Mouse (Mus musculus): ENCODE data around the gene Ppp1r37.
A peak's percentile ranks its signal among the peaks of the same experiment; 100 is the strongest.
"Not testable (repeated sequence)": the region's sequence is repeated elsewhere in the genome, so short reads cannot be mapped to it uniquely, and the experiment has no call there.

Gene Ppp1r37

GRCm38 (mm10) chr7:19532240-19532639, 30.6 kb downstream of the Ppp1r37 start:
- DNase-seq (ENCODE audit: low read depth, low spot score): no peak
- no peaks in the 10 kb centered on the region for H3K27me3 ChIP-seq (ENCODE audit: control insufficient read depth, insufficient read depth, low read length, poor library complexity, severe bottlenecking)
- peaks cover 4% of the 10 kb centered on the region for H3K36me3 ChIP-seq (ENCODE audit: control insufficient read depth, insufficient read depth, low read length, poor library complexity, severe bottlenecking)

DNA sequence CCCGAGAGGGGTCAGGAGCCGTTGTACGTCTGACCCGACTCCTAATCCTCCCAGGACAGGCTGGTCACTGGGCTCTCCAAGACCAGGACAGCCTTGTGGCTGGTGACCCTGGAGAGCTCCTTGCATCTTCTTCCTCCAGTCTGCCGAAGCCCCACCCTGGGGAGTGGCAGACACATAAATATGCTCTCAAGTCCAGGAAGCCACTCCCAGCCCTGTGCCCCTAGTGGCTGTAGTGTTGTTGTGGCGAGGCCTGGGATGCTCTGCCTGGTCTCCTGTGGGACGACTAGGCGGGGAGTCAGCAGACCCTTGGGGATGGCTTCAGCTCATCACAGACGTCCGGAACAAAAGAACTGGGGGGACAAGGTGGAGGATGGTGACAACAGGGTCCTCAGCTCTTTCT, 31.8 kb downstream of the Ppp1r37 start:
- DNase-seq (ENCODE audit: low read depth, low spot score): no peak
- Histone ChIP-seq H3K36me3 (ENCODE audit: control insufficient read depth, insufficient read depth, low read length, poor library complexity, severe bottlenecking) (peaks cover 4% of the 10 kb centered on the region), H3K27me3 (ENCODE audit: control insufficient read depth, insufficient read depth, low read length, poor library complexity, severe bottlenecking) (no peaks in the 10 kb centered on the region)

DNA sequence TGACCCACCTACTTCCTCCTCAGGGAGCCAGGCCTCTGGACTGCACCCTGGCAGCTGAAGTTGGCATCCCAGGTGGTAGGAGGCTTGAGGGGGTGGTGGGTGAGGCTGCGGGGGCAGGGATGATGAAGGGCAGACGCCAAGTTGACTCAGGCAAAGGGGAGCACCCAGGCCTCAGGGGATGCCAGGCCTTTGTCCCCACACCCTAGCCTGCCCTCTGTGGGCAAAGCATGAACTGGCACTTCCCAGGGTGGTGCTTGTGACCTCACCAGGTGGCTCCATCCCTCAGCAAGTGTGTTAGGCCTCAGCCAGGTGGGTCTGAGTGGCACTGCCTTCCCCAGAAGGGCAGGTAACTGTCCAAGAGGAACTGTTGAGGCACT, 37.8 kb downstream of the Ppp1r37 start:
- Histone ChIP-seq H3K27me3 (ENCODE audit: control insufficient read depth, insufficient read depth, low read length, poor library complexity, severe bottlenecking) (no peaks in the 10 kb centered on the region), H3K36me3 (ENCODE audit: control insufficient read depth, insufficient read depth, low read length, poor library complexity, severe bottlenecking) (no peaks in the 10 kb centered on the region)
- no peak for DNase-seq (ENCODE audit: low read depth, low spot score)

DNA sequence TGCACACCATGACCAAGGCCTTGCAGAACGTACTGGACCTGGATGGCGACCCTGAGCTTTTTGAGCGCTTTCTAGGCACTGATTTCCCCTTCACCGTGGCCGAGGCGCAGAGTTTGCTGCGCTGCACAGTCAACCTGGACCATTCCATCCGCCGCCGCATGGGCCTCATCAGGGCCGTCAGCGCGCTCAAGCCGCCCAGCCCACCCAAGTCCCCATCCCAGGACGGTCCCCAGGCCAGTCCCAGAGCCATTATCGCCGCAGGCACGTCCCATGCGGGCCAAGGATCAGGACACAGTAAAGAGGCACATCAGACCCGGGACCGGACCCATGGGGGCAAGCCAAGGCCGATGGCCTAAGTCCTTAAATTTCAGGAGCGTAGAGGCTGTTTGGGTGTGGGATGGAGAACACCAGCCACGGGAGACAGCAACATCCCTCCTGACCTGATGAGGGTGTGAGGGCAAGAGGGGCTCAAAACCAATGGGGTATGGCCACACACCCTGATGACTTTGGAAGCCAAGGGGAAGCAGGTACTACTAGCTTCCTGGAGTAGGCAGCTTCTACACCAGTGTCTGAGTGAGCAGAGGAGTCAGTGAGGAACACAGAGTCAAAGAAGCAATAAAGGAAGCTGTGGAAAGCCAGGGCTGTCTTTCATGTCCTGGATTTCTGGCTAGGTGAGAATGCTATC, 38.3 kb downstream of the Ppp1r37 start:
- Histone ChIP-seq H3K27me3 (ENCODE audit: control insufficient read depth, insufficient read depth, low read length, poor library complexity, severe bottlenecking) (no peaks in the 10 kb centered on the region), H3K36me3 (ENCODE audit: control insufficient read depth, insufficient read depth, low read length, poor library complexity, severe bottlenecking) (no peaks in the 10 kb centered on the region)
- DNase-seq (ENCODE audit: low read depth, low spot score): no peak

DNA sequence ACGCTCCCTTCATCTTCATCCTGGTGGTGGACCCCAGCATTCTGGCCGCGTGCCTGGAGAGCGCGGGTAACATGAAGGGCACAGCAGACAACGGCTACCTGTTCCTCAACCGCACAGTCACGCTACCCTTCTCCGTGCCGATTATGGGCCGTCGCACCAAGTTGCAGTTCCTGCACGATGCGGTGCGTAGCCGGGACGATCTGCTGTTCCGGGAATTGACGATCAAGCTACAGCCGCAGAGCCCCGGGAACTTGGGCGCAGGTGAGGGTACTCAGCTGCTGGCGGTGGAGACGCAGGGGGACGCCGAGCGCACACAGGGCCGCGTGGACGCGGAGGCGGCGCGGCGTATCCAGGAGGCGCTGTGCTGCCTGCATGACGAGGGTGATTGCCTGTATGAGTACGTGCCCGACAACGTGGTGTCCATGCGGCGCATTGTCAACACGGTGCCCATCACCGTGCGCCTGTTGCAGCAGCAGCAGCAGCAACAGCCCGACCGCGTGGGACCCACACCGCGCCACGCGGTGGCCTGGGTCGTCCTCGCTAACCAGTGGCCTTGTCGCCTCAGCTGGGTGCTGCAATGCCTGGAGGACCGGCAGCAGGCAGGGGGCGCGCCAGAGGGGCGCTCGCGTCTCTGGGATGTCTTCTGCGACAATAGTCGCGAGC, 39.0 kb downstream of the Ppp1r37 start:
- H3K36me3 ChIP-seq (ENCODE audit: control insufficient read depth, insufficient read depth, low read length, poor library complexity, severe bottlenecking): no peaks in the 10 kb centered on the region
- DNase-seq (ENCODE audit: low read depth, low spot score): peak; percentile 56
- no peaks in the 10 kb centered on the region for H3K27me3 ChIP-seq (ENCODE audit: control insufficient read depth, insufficient read depth, low read length, poor library complexity, severe bottlenecking)

DNA sequence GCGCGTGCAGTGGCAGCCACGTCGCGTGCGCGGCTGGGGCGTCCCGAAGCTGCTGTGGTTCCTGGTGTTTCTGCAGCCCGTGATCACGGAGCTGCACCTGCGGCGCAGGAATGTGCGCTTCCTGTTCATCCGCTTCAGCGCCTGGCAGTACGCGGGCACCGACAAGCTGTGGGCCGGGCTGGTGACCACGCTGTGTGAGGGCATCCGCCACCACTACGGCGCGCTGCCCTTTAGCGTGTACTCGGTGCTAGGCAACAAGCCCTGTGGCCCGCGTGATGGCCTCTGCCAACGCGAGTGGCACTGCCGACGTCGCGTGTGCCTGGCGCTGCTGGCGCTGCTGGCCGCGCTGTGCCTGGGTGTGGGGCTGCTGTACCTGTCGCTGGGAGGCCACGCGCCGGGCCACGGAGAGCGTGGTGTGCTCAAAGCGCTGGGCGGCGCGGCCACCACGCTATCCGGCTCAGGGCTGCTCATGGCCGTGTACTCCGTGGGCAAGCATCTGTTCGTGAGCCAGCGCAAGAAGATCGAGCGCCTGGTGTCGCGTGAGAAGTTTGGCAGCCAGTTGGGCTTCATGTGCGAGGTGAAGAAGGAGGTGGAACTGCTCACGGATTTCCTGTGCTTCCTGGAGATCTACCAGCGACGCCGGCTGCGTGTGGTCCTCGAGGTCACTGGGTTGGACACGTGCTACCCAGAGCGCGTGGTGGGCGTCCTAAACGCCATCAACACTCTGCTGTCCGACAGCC, 39.7 kb downstream of the Ppp1r37 start:
- H3K27me3 ChIP-seq (ENCODE audit: control insufficient read depth, insufficient read depth, low read length, poor library complexity, severe bottlenecking): no peaks in the 10 kb centered on the region
- H3K36me3 ChIP-seq (ENCODE audit: control insufficient read depth, insufficient read depth, low read length, poor library complexity, severe bottlenecking): no peaks in the 10 kb centered on the region
- DNase-seq (ENCODE audit: low read depth, low spot score): peak; percentile 40

DNA sequence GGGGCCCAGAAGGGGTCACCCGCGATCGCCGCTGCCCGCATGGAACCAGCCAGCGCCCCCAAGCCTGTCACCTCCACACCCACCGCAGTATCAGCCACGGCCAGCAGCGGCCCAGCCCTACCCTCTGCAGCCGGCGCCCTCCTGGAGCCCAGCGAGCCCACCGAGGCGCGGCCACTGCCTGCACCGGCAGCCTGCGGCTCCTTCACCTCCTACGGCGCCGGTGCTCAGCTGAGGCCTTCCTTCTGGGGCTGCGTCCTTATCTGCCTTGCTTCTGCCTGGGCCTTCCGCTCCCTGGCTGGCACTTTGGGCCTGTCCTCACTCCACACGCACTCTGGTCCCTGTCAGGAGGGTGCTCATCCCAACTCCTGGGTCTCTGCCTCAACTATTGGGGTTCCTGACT, 42.8 kb downstream of the Ppp1r37 start:
- DNase-seq (ENCODE audit: low read depth, low spot score): no peak
- H3K27me3 ChIP-seq (ENCODE audit: control insufficient read depth, insufficient read depth, low read length, poor library complexity, severe bottlenecking): no peaks in the 10 kb centered on the region; the same call in 1 of the 2 replicates
- H3K36me3 ChIP-seq (ENCODE audit: control insufficient read depth, insufficient read depth, low read length, poor library complexity, severe bottlenecking): no peaks in the 10 kb centered on the region

GRCm38 (mm10) chr7:19517652-19518365, 45.1 kb downstream of the Ppp1r37 start, which contains the start of gene Nkpd1:
Gene Nkpd1, plus strand, starts transcription at chr7:19517838.
- Histone ChIP-seq H3K27me3 (ENCODE audit: control insufficient read depth, insufficient read depth, low read length, poor library complexity, severe bottlenecking) (no peaks in the 10 kb centered on the region; the same call in 1 of the 2 replicates), H3K36me3 (ENCODE audit: control insufficient read depth, insufficient read depth, low read length, poor library complexity, severe bottlenecking) (no peaks in the 10 kb centered on the region)
- peak; percentile 39 for DNase-seq (ENCODE audit: low read depth, low spot score)

DNA sequence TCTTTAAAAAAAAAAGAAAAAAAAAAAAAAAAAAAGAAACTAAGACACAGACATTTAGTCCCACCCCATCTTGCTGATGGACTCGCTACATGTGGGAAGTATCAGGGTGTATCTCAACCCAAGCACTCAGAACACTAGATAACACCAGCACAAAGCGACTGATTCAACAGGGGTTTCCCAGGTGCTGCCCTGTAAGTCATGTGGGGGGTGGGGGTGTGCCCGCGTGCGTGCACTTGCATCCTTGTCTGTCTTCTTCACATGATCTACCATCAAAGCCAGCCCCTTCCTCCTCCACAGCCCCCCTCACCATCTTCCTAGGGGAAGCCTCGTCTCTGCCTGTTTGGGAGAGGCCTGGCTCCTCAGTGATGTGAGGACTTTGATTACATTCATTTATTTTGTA, 50.5 kb downstream of the Ppp1r37 start:
- no peaks in the 10 kb centered on the region for H3K36me3 ChIP-seq (ENCODE audit: control insufficient read depth, insufficient read depth, low read length, poor library complexity, severe bottlenecking)
- DNase-seq (ENCODE audit: low read depth, low spot score): peak; percentile 24
- H3K27me3 ChIP-seq (ENCODE audit: control insufficient read depth, insufficient read depth, low read length, poor library complexity, severe bottlenecking): no peaks in the 10 kb centered on the region

DNA sequence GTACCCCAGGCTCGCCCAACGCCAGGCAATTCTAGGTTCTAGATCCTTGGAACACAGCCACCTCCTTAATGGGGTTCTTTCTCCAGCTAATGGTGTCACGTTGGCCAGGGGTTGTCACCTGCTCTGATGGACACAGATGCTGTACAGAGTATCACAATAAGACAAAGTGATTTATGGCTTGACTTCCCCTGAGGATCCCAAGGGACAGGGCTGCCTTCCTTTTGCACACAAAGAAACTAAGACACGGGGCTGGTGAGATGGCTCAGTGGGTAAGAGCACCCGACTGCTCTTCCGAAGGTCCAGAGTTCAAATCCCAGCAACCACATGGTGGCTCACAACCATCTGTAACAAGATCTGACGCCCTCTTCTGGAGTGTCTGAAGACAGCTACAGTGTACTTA, 50.9 kb downstream of the Ppp1r37 start:
- not testable (repeated sequence) for DNase-seq (ENCODE audit: low read depth, low spot score); H3K27me3 ChIP-seq (ENCODE audit: control insufficient read depth, insufficient read depth, low read length, poor library complexity, severe bottlenecking); H3K36me3 ChIP-seq (ENCODE audit: control insufficient read depth, insufficient read depth, low read length, poor library complexity, severe bottlenecking)

- Histone ChIP-seq H3K36me3 (ENCODE audit: control insufficient read depth, insufficient read depth, low read length, poor library complexity, severe bottlenecking) (no peaks in the 10 kb centered on the region), H3K27me3 (ENCODE audit: control insufficient read depth, insufficient read depth, low read length, poor library complexity, severe bottlenecking) (no peaks in the 10 kb centered on the region)
- DNase-seq (ENCODE audit: low read depth, low spot score): no peak
These were observed 53.1 kb downstream of the Ppp1r37 start for GRCm38 (mm10) chr7:19509786-19510185.

DNA sequence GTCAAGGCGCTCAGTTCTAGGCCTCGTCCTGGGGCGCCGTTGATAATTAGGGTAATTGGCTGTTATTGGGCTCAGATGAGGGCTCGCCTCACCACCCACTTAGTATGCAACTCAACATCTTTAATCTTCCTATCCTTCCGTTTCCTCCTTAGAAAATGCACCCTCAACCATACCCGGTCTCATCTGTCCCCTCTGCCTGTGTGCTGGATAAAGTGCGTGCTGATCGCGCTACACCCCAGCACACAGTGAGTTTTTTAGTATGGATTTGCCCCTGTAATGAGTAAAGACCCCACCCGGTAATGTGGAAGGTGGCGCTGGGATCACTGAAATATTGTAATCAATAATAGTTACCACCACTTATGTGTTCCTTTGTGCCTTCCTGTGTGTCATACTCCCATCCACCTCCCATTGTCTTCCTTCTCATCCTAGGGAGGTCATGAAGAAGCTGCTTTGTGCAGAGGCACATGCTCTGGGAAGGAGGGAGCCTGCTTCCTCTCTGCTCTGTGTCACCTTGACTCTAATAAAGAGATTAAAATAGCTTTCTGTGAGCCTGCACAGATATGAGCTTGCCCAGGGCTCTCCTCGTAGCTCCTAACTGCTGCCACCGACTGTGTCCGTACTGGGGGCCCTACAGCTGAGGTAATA, 53.8 kb downstream of the Ppp1r37 start:
- Histone ChIP-seq H3K36me3 (ENCODE audit: control insufficient read depth, insufficient read depth, low read length, poor library complexity, severe bottlenecking) (no peaks in the 10 kb centered on the region), H3K27me3 (ENCODE audit: control insufficient read depth, insufficient read depth, low read length, poor library complexity, severe bottlenecking) (no peaks in the 10 kb centered on the region)
- no peak for DNase-seq (ENCODE audit: low read depth, low spot score)

DNA sequence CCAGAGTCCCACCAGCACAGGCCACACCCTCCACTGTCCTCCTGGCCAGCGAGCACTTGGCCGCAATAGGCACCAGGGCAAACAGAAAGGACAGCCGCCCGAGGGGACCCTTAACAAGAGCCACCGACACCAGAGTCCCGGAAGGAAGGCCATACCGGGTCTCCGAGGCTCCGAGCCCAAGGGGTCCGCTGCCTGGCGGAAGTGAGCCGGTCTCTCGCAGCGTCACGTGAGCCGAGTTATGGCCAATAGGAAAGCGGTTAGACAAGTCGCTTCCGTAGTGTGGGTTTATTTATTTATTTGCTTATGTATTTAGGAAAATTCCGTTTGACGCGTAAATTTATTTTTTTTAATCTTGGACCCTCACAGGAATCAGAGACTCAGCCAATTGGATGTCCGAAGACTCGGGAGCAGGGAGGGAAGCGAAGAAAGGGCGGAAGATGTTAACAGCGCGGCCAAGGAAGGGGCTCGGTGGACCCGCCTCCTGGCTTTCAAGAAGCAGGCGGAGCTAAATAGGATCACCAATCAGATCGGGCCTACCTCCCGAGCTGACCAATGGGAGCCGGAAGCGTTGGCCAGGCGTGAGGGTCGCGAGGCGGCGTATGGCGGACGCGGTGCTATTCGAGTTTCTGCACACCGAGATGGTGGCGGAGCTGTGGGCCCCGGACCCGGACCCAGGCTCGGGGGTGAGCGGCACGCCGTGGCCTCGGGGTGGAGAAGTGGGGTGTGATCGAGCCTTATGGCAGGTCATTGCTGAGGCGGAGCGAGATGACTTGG, 54.5 kb downstream of the Ppp1r37 start, which contains the start of the genes Bloc1s3 and Trappc6a:
Gene Bloc1s3, minus strand, starts transcription at position 218 of the 774 bp plus-strand sequence.
Gene Trappc6a, plus strand, starts transcription at position 246 of the 774 bp plus-strand sequence.
- DNase-seq (ENCODE audit: low read depth, low spot score): peak; percentile 93
- Histone ChIP-seq H3K36me3 (ENCODE audit: control insufficient read depth, insufficient read depth, low read length, poor library complexity, severe bottlenecking) (no peaks in the 10 kb centered on the region), H3K27me3 (ENCODE audit: control insufficient read depth, insufficient read depth, low read length, poor library complexity, severe bottlenecking) (no peaks in the 10 kb centered on the region)

GRCm38 (mm10) chr7:19507612-19507981, 55.3 kb downstream of the Ppp1r37 start:
- Histone ChIP-seq H3K27me3 (ENCODE audit: control insufficient read depth, insufficient read depth, low read length, poor library complexity, severe bottlenecking) (no peaks in the 10 kb centered on the region), H3K36me3 (ENCODE audit: control insufficient read depth, insufficient read depth, low read length, poor library complexity, severe bottlenecking) (no peaks in the 10 kb centered on the region)
- DNase-seq (ENCODE audit: low read depth, low spot score): peak; percentile 24

All from splenic B cell, adult 2 months (primary cell).